Mouse (Mus musculus) left cerebral cortex, postnatal 10 days (tissue): ENCODE measurements around the gene Lhfpl3. TPM values are rescaled to one million over a fixed set of nuclear protein-coding genes. Genes with fewer than 3 reads are reported as not detected.
A peak's percentile ranks its signal among the peaks of the same experiment; 100 is the strongest.

Experiments
- DNase-seq, 2 experiments: peaks; one replicate each; pipeline ENCODE4 v3.0.0; 2021 to 2022; ENCODE audit warnings: low spot score in 2 of 2, mixed read lengths in 1 of 2; ENCODE audit errors: extremely low spot score in 1 of 2
- intact Hi-C: fragments of 180-260 bp; cut with DNase I; formaldehyde crosslinking; loops from one replicate; pipeline ENCODE4 v1.15.1; 2025
- total RNA-seq, 2 experiments: library from RNA; stranded (reverse); gene quantifications; 2 replicates each; pipeline ENCODE4 v1.2.3; 2021

The Lhfpl3 gene
- total RNA-seq, 2 experiments from 2014 or later: 28.1 to 33.9 TPM

GRCm38 (mm10) chr5:23049083-23049663, 303.3 kb downstream of the Lhfpl3 start:
- intact Hi-C loops: no loop called here
- no peak for DNase-seq

GRCm38 (mm10) chr5:23051458-23051857, 305.6 kb downstream of the Lhfpl3 start:
- intact Hi-C loops: no loop called here
- DNase-seq: no peak

- intact Hi-C loops: no loop called here
- peak in 1 of 2 experiments; percentile 3 for DNase-seq
Measured at GRCm38 (mm10) chr5:23094894-23095293, 349.0 kb downstream of the Lhfpl3 start.

- intact Hi-C loops: no loop called here
- DNase-seq: no peak
Measured at GRCm38 (mm10) chr5:23106536-23106935, 360.7 kb downstream of the Lhfpl3 start.

- intact Hi-C loops: no loop called here
- DNase-seq: no peak
Measured at GRCm38 (mm10) chr5:23111307-23111706, 365.4 kb downstream of the Lhfpl3 start.

- intact Hi-C loops: no loop called here
- no peak for DNase-seq
Measured at GRCm38 (mm10) chr5:23114249-23114648, 368.4 kb downstream of the Lhfpl3 start.

GRCm38 (mm10) chr5:23126851-23127250, 381.0 kb downstream of the Lhfpl3 start:
- intact Hi-C loops: no loop called here

GRCm38 (mm10) chr5:23140183-23140921, 394.5 kb downstream of the Lhfpl3 start:
- intact Hi-C loops: no loop called here
- DNase-seq: no peak

More at GRCm38 (mm10) chr5:23126851-23127250, 381.0 kb downstream of the Lhfpl3 start:
- DNase-seq: no peak

GRCm38 (mm10) chr5:23153210-23153609, 407.4 kb downstream of the Lhfpl3 start:
- intact Hi-C loops: no loop called here
- DNase-seq: no peak

GRCm38 (mm10) chr5:23154439-23154838, 408.6 kb downstream of the Lhfpl3 start:
- intact Hi-C loops: no loop called here
- peak in 1 of 2 experiments; percentile 15 for DNase-seq

- intact Hi-C loops: no loop called here
- DNase-seq: no peak
Measured at GRCm38 (mm10) chr5:23165947-23166350, 420.1 kb downstream of the Lhfpl3 start.

- DNase-seq: no peak
- intact Hi-C loops: no loop called here
Measured at GRCm38 (mm10) chr5:23166658-23167057, 420.8 kb downstream of the Lhfpl3 start.

GRCm38 (mm10) chr5:23189633-23190032, 443.8 kb downstream of the Lhfpl3 start:
- intact Hi-C loops: no loop called here
- DNase-seq: peak in 1 of 2 experiments; percentile 19

- DNase-seq: peak in 1 of 2 experiments; percentile 4
- intact Hi-C loops: no loop called here
Measured at GRCm38 (mm10) chr5:23196879-23197278, 451.0 kb downstream of the Lhfpl3 start.

GRCm38 (mm10) chr5:23213086-23213485, 467.2 kb downstream of the Lhfpl3 start:
- intact Hi-C loops: no loop called here
- no peak for DNase-seq

GRCm38 (mm10) chr5:23214646-23215045, 468.8 kb downstream of the Lhfpl3 start:
- no peak for DNase-seq
- intact Hi-C loops: no loop called here

- no peak for DNase-seq
- intact Hi-C loops: no loop called here
Measured at GRCm38 (mm10) chr5:23219655-23220054, 473.8 kb downstream of the Lhfpl3 start.

GRCm38 (mm10) chr5:23224759-23225536, 479.1 kb downstream of the Lhfpl3 start:
- intact Hi-C loops: loop anchor here (5.0 kb wide), 2 partner anchors 478 to 583 kb away; partner anchors contain the start of gene Lhfpl3
- DNase-seq: peak; percentile 60 to 69

GRCm38 (mm10) chr5:23225621-23226020, 479.8 kb downstream of the Lhfpl3 start:
- intact Hi-C loops: loop anchor here (5.0 kb wide), 2 partner anchors 478 to 583 kb away; partner anchors contain the start of gene Lhfpl3
- no peak for DNase-seq
